Mouse (Mus musculus) midbrain, embryonic 12.5 days (tissue): ENCODE results near the gene Snapc3. TPM values are rescaled to one million over a fixed set of nuclear protein-coding genes. Genes with fewer than 3 reads are reported as not detected.

Experiments used
- ATAC-seq: fragments of 200-750 bp; cut with Nextera tagmentation; 2 replicates; pipeline ENCODE4 v1.8.0; 2017; ENCODE audit warnings: low read depth, moderate TSS enrichment, moderate library complexity; ENCODE audit not compliant: low FRiP score
- H3K27ac ChIP-seq: fragments of 300-500 bp; sonication (generic); replicated peaks from 2 replicates; pipeline ENCODE4 v1.5.1; 2016; ENCODE audit warnings: mild to moderate bottlenecking
- H3K27me3 ChIP-seq: fragments of 300-500 bp; sonication (generic); 2 replicates; pipeline ENCODE4 v1.6.1; 2016; ENCODE audit warnings: mild to moderate bottlenecking
- H3K36me3 ChIP-seq: fragments of 300-500 bp; sonication (generic); 2 replicates; pipeline ENCODE4 v1.6.1; 2016
- H3K4me1 ChIP-seq: fragments of 300-500 bp; sonication (generic); 2 replicates; pipeline ENCODE4 v1.6.1; 2016
- H3K4me2 ChIP-seq: fragments of 300-500 bp; sonication (generic); replicated peaks from 2 replicates; pipeline ENCODE4 v1.6.1; 2016; ENCODE audit warnings: mild to moderate bottlenecking, moderate library complexity
- H3K4me3 ChIP-seq: fragments of 300-500 bp; sonication (generic); 2 replicates; pipeline ENCODE4 v1.5.1; 2016; ENCODE audit warnings: mild to moderate bottlenecking
- H3K9ac ChIP-seq: fragments of 300-500 bp; sonication (generic); replicated peaks from 2 replicates; pipeline ENCODE4 v1.6.1; 2016; ENCODE audit warnings: mild to moderate bottlenecking, moderate library complexity
- H3K9me3 ChIP-seq: fragments of 300-500 bp; sonication (generic); 2 replicates; pipeline ENCODE4 v1.6.1; 2016; ENCODE audit warnings: mild to moderate bottlenecking
- WGBS: fragments of 180-500 bp; shearing (Covaris S2); methylation state at CpG from one replicate; pipeline ENCODE4 v1.1.7; 2016; 5-methylcytosine and 5-hydroxymethylcytosine counted together
- polyA plus RNA-seq: library from polyadenylated mRNA; unstranded; fragments of >200 nt; fragmentation: Nextera tagmentation; extraction: Ambion mirVana; gene quantifications from 2 replicates; pipeline ENCODE4 v1.2.1, GENCODE M21; 2016

The Snapc3 gene
- polyA plus RNA-seq = 80.1 and 85.6 TPM in 2 replicates

- Histone ChIP-seq H3K27me3 (no peaks in the 10 kb centered on the region), H3K9me3 (0 out of 2 replicates have a peak, but pooled peaks cover 4% of the 10 kb centered on the region), H3K4me1 (peaks cover 15% of the 10 kb centered on the region), H3K27ac (peak within 1 kb of the TSS; percentile 83), H3K9ac (peak within 1 kb of the TSS; percentile 95), H3K4me2 (peak within 1 kb of the TSS; percentile 67), H3K4me3 (peak within 1 kb of the TSS; percentile 75), H3K36me3 (0 out of 2 replicates have a peak, but pooled peaks cover 1% of the 10 kb centered on the region)
- ATAC-seq = peak; percentile 100
- 1% methylated on average over 41 of the region's 41 CpGs for WGBS
These were observed at the start of gene Snapc3 for GRCm38 (mm10) chr4:83417160-83417819. Snapc3 (plus strand) TSS chr4:83417724.

GRCm38 (mm10) chr4:83373381-83373780, 44.1 kb upstream of the Snapc3 start:
- Histone ChIP-seq H3K9me3 (no peaks in the 10 kb centered on the region), H3K4me2 (no peak overlapping the region), H3K27me3 (no peaks in the 10 kb centered on the region), H3K9ac (no peak overlapping the region), H3K36me3 (no peaks in the 10 kb centered on the region), H3K4me3 (no peak overlapping the region), H3K27ac (no peak overlapping the region), H3K4me1 (no peaks in the 10 kb centered on the region)
- WGBS = 84% methylated on average over 4 of the region's 4 CpGs
- ATAC-seq = no peak

GRCm38 (mm10) chr4:83375650-83376049, 41.9 kb upstream of the Snapc3 start:
- no peaks in the 10 kb centered on the region for H3K36me3 ChIP-seq
- 87% methylated on average over 6 of the region's 6 CpGs for WGBS
- no peak overlapping the region for H3K4me3 ChIP-seq
- H3K4me2 ChIP-seq = no peak overlapping the region
- H3K9ac ChIP-seq = no peak overlapping the region
- H3K27me3 ChIP-seq = no peaks in the 10 kb centered on the region
- H3K27ac ChIP-seq = no peak overlapping the region
- no peak for ATAC-seq
- H3K4me1 ChIP-seq = no peaks in the 10 kb centered on the region
- no peaks in the 10 kb centered on the region for H3K9me3 ChIP-seq

GRCm38 (mm10) chr4:83376461-83377015, 41.0 kb upstream of the Snapc3 start:
- Histone ChIP-seq H3K9ac (no peak overlapping the region), H3K36me3 (no peaks in the 10 kb centered on the region), H3K4me2 (no peak overlapping the region), H3K4me3 (no peak overlapping the region), H3K4me1 (no peaks in the 10 kb centered on the region), H3K9me3 (no peaks in the 10 kb centered on the region), H3K27ac (no peak overlapping the region), H3K27me3 (no peaks in the 10 kb centered on the region)
- WGBS = 79% methylated on average over 7 of the region's 7 CpGs
- no peak for ATAC-seq

- no peak overlapping the region for H3K4me3 ChIP-seq
- H3K27me3 ChIP-seq = no peaks in the 10 kb centered on the region
- H3K9ac ChIP-seq = no peak overlapping the region
- no peaks in the 10 kb centered on the region for H3K4me1 ChIP-seq
- H3K4me2 ChIP-seq = no peak overlapping the region
- ATAC-seq = no peak
- no peaks in the 10 kb centered on the region for H3K9me3 ChIP-seq
- no peak overlapping the region for H3K27ac ChIP-seq
- no peaks in the 10 kb centered on the region for H3K36me3 ChIP-seq
These were observed 38.5 kb upstream of the Snapc3 start for GRCm38 (mm10) chr4:83379036-83379435.

GRCm38 (mm10) chr4:83379746-83380145, 37.8 kb upstream of the Snapc3 start:
- Histone ChIP-seq H3K4me1 (no peaks in the 10 kb centered on the region), H3K27me3 (no peaks in the 10 kb centered on the region), H3K9ac (no peak overlapping the region), H3K4me2 (no peak overlapping the region), H3K27ac (no peak overlapping the region), H3K4me3 (no peak overlapping the region), H3K36me3 (no peaks in the 10 kb centered on the region), H3K9me3 (no peaks in the 10 kb centered on the region)
- no peak for ATAC-seq
- WGBS = 87% methylated on average over 6 of the region's 6 CpGs

- Histone ChIP-seq H3K9me3 (no peaks in the 10 kb centered on the region), H3K4me2 (no peak overlapping the region), H3K27me3 (no peaks in the 10 kb centered on the region), H3K4me3 (no peak overlapping the region), H3K9ac (no peak overlapping the region), H3K36me3 (no peaks in the 10 kb centered on the region), H3K4me1 (no peaks in the 10 kb centered on the region), H3K27ac (no peak overlapping the region)
- no peak for ATAC-seq
- WGBS = 92% methylated on average over 4 of the region's 4 CpGs
These were observed 37.3 kb upstream of the Snapc3 start for GRCm38 (mm10) chr4:83380266-83380665.

- Histone ChIP-seq H3K9me3 (peaks cover 4% of the 10 kb centered on the region; the same call in 1 of the 2 replicates), H3K36me3 (no peaks in the 10 kb centered on the region), H3K27me3 (no peaks in the 10 kb centered on the region), H3K4me1 (no peaks in the 10 kb centered on the region), H3K9ac (no peak overlapping the region), H3K4me3 (no peak overlapping the region), H3K4me2 (no peak overlapping the region), H3K27ac (no peak overlapping the region)
- WGBS = 56% methylated on average over 6 of the region's 6 CpGs
- no peak for ATAC-seq
These were observed 33.5 kb upstream of the Snapc3 start for GRCm38 (mm10) chr4:83383899-83384490.

GRCm38 (mm10) chr4:83385091-83385490, 32.4 kb upstream of the Snapc3 start:
- Histone ChIP-seq H3K4me2 (no peak overlapping the region), H3K4me3 (no peak overlapping the region), H3K36me3 (no peaks in the 10 kb centered on the region), H3K27ac (no peak overlapping the region), H3K9ac (no peak overlapping the region), H3K4me1 (no peaks in the 10 kb centered on the region), H3K9me3 (peaks cover 4% of the 10 kb centered on the region; the same call in 1 of the 2 replicates), H3K27me3 (no peaks in the 10 kb centered on the region)
- ATAC-seq = no peak

- Histone ChIP-seq H3K4me1 (no peaks in the 10 kb centered on the region), H3K4me2 (no peak overlapping the region), H3K4me3 (no peak overlapping the region), H3K27me3 (no peaks in the 10 kb centered on the region), H3K9ac (no peak overlapping the region), H3K36me3 (no peaks in the 10 kb centered on the region), H3K27ac (no peak overlapping the region), H3K9me3 (peaks cover 4% of the 10 kb centered on the region; the same call in 1 of the 2 replicates)
- WGBS = 85% methylated on average over 2 of the region's 2 CpGs
- no peak for ATAC-seq
These were observed 27.0 kb upstream of the Snapc3 start for GRCm38 (mm10) chr4:83390551-83390950.

- no peak for ATAC-seq
- 19% methylated on average over 3 of the region's 3 CpGs for WGBS
- H3K4me1 ChIP-seq = no peaks in the 10 kb centered on the region
These were observed 25.6 kb upstream of the Snapc3 start for GRCm38 (mm10) chr4:83391956-83392355.

GRCm38 (mm10) chr4:83393733-83394132, 23.8 kb upstream of the Snapc3 start:
- no peaks in the 10 kb centered on the region for H3K36me3 ChIP-seq
- 90% methylated on average over 1 of the region's 1 CpGs for WGBS
- H3K9ac ChIP-seq = no peak overlapping the region
- H3K27me3 ChIP-seq = no peaks in the 10 kb centered on the region
- H3K4me1 ChIP-seq = no peaks in the 10 kb centered on the region
- H3K9me3 ChIP-seq = no peaks in the 10 kb centered on the region
- ATAC-seq = no peak
- no peak overlapping the region for H3K4me2 ChIP-seq
- no peak overlapping the region for H3K4me3 ChIP-seq
- H3K27ac ChIP-seq = no peak overlapping the region

More at GRCm38 (mm10) chr4:83391956-83392355, 25.6 kb upstream of the Snapc3 start:
- Histone ChIP-seq H3K27ac (no peak overlapping the region), H3K9me3 (peaks cover 2% of the 10 kb centered on the region; the same call in 1 of the 2 replicates), H3K27me3 (no peaks in the 10 kb centered on the region), H3K4me3 (no peak overlapping the region), H3K9ac (no peak overlapping the region), H3K4me2 (no peak overlapping the region), H3K36me3 (no peaks in the 10 kb centered on the region)
